Mouse (Mus musculus) bone marrow macrophage, adult 2 months (primary cell): Measurements from ENCODE around the gene Ywhah. TPM values are rescaled to one million over a fixed set of nuclear protein-coding genes. Genes with fewer than 3 reads are reported as not detected.

Experiments
- H3K27ac ChIP-seq: 2 replicates; pipeline ENCODE4 v1.5.1; 2012; ENCODE audit warnings: low read depth, low read length; ENCODE audit not compliant: insufficient read depth
- H3K4me1 ChIP-seq: 2 replicates; pipeline ENCODE4 v1.6.1; 2012; ENCODE audit warnings: low read length; ENCODE audit not compliant: control insufficient read depth, insufficient read depth
- H3K4me3 ChIP-seq: 2 replicates; pipeline ENCODE4 v1.5.1; 2012; ENCODE audit warnings: mild to moderate bottlenecking, low read length, moderate library complexity; ENCODE audit not compliant: insufficient read depth
- CTCF ChIP-seq: IDR thresholded peaks from 2 replicates; pipeline ENCODE4 v1.5.1; 2012; ENCODE audit warnings: low read depth, mild to moderate bottlenecking, low read length, moderate library complexity
- POLR2A ChIP-seq: IDR thresholded peaks from 2 replicates; pipeline ENCODE4 v1.6.1; 2012; ENCODE audit warnings: mild to moderate bottlenecking, low read depth, low read length, borderline replicate concordance
- polyA plus RNA-seq: library from polyadenylated mRNA; stranded (reverse); fragments of >200 nt; gene quantifications from 2 replicates; pipeline ENCODE4 v1.2.4, GENCODE M21; 2012; ENCODE audit not compliant: missing spikeins, insufficient read depth, insufficient read length

Ywhah gene
- polyA plus RNA-seq, 1 experiment, result 507 TPM

GRCm38 (mm10) chr5:32997686-32998085, 20.9 kb upstream of the Ywhah start:
- H3K27ac ChIP-seq, result no peak overlapping the region
- TF ChIP-seq CTCF (no peak), POLR2A (no peak)
- no peak overlapping the region for H3K4me3 ChIP-seq
- peaks cover 29% of the 10 kb centered on the region for H3K4me1 ChIP-seq

- no peak overlapping the region for H3K27ac ChIP-seq
- H3K4me3 ChIP-seq, result no peak overlapping the region
- no peak for TF ChIP-seq CTCF
- no peak for TF ChIP-seq POLR2A
- peaks cover 40% of the 10 kb centered on the region for H3K4me1 ChIP-seq
Observed at GRCm38 (mm10) chr5:32998783-32999182, 19.8 kb upstream of the Ywhah start.

GRCm38 (mm10) chr5:33001111-33001510, 17.5 kb upstream of the Ywhah start:
- Histone ChIP-seq H3K27ac (no peak overlapping the region), H3K4me3 (no peak overlapping the region), H3K4me1 (peaks cover 47% of the 10 kb centered on the region)
- TF ChIP-seq CTCF, result no peak
- no peak for TF ChIP-seq POLR2A

- H3K4me3 ChIP-seq, result no peak overlapping the region
- peaks cover 41% of the 10 kb centered on the region for H3K4me1 ChIP-seq
- H3K27ac ChIP-seq, result no peak overlapping the region
- TF ChIP-seq POLR2A (no peak), CTCF (no peak)
Observed at GRCm38 (mm10) chr5:33002781-33003180, 15.8 kb upstream of the Ywhah start.

- 0 out of 2 replicates have a peak overlapping the region, but pooled peaks have one; percentile 8 for H3K27ac ChIP-seq
Observed at GRCm38 (mm10) chr5:33003500-33003899, 15.1 kb upstream of the Ywhah start.

GRCm38 (mm10) chr5:33004110-33004509, 14.5 kb upstream of the Ywhah start:
- H3K27ac ChIP-seq, result no peak overlapping the region
- H3K4me1 ChIP-seq, result peaks cover 40% of the 10 kb centered on the region
- H3K4me3 ChIP-seq, result no peak overlapping the region
- TF ChIP-seq POLR2A, result no peak
- TF ChIP-seq CTCF, result no peak

More at GRCm38 (mm10) chr5:33003500-33003899, 15.1 kb upstream of the Ywhah start:
- no peak overlapping the region for H3K4me3 ChIP-seq
- H3K4me1 ChIP-seq, result peaks cover 38% of the 10 kb centered on the region
- TF ChIP-seq CTCF, result no peak
- no peak for TF ChIP-seq POLR2A

- TF ChIP-seq CTCF (no peak), POLR2A (no peak)
- Histone ChIP-seq H3K27ac (peak overlapping the region; percentile 55), H3K4me3 (no peak overlapping the region), H3K4me1 (peaks cover 51% of the 10 kb centered on the region)
Observed at GRCm38 (mm10) chr5:33005442-33006145, 13.0 kb upstream of the Ywhah start.

GRCm38 (mm10) chr5:33006670-33007069, 11.9 kb upstream of the Ywhah start:
- no peak overlapping the region for H3K27ac ChIP-seq

GRCm38 (mm10) chr5:33007371-33007770, 11.2 kb upstream of the Ywhah start:
- Histone ChIP-seq H3K27ac (no peak overlapping the region), H3K4me1 (peaks cover 54% of the 10 kb centered on the region), H3K4me3 (no peak overlapping the region)
- TF ChIP-seq POLR2A, result no peak

More at GRCm38 (mm10) chr5:33006670-33007069, 11.9 kb upstream of the Ywhah start:
- no peak overlapping the region for H3K4me3 ChIP-seq
- TF ChIP-seq CTCF (no peak), POLR2A (no peak)
- H3K4me1 ChIP-seq, result peaks cover 54% of the 10 kb centered on the region

- H3K27ac ChIP-seq, result peak overlapping the region; percentile 53
- H3K4me3 ChIP-seq, result no peak overlapping the region
- TF ChIP-seq POLR2A (0 out of 2 replicates have a peak, but pooled peaks have one; percentile 3), CTCF (no peak)
- peaks cover 42% of the 10 kb centered on the region for H3K4me1 ChIP-seq
Observed at GRCm38 (mm10) chr5:33009301-33009700, 9.3 kb upstream of the Ywhah start.
